Mouse (Mus musculus): Measurements from ENCODE around the gene Akt1.

DNA sequence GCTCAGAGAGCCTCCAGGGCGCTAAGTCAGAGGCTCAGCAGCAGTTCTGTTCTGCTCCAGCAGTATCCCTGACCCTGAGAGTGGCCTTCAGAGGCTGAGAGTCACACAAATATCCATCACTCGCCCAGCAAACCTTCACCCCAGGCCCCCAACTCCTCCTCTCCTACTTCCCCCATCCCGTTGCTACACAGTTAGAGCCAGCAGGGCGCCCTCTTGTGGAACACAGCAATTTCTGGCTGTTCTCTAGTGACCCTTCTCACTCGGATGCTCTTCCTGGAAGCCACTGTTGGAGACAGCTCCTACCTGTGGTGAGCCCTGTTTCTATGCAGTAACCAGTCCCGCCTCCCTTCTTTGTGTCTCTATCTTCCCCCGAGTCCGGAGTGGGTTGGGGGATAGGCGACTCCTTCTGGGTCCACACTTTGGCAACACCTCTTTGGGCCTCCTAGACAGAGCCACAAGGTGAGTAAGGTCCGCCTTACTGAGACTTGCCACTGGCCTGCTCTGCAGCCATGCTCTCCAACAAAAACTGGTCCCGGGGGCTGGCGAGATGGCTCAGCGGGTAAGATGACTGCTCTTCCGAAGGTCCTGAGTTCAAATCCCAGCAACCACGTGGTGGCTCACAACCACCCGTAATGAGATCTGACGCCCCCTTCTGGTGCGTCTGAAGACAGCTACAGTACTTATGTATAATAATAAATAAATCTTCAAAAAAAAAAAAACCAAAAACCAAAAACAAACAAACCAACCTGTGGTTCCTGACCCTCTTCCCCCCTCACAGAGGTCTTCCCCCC, 756 bp upstream of the Akt1 start:
- TF ChIP-seq POLR2A (IDR thresholded peaks at IDR 0.05; ENCODE audit: insufficient read depth, low read depth, low read length): 0 out of 2 replicates have a peak, but pooled peaks have one; percentile 31
- peak; percentile 72 for TF ChIP-seq CTCF (IDR thresholded peaks at IDR 0.05)
